Mouse (Mus musculus) brain, embryonic 14.5 days (tissue): ENCODE measurements around the gene Col4a3.

Source experiments
- CTCF ChIP-seq: fragments of 200-500 bp; IDR thresholded peaks from 2 replicates; pipeline ENCODE4 v1.5.1; 2012; ENCODE audit warnings: inconsistent platforms, mild to moderate bottlenecking, moderate library complexity, borderline replicate concordance; ENCODE audit not compliant: insufficient read depth, insufficient read length; ENCODE audit errors: extremely low read depth
- POLR2A ChIP-seq: fragments of 200-500 bp; IDR thresholded peaks from 2 replicates; pipeline ENCODE4 v1.6.1; 2012; ENCODE audit warnings: mild to moderate bottlenecking, inconsistent platforms, borderline replicate concordance; ENCODE audit not compliant: poor library complexity, insufficient read depth, insufficient read length, severe bottlenecking; ENCODE audit errors: extremely low read depth

GRCm38 (mm10) chr1:82577339-82577738 lies 9.4 kb upstream of the Col4a3 start:
- TF ChIP-seq CTCF: no peak
- TF ChIP-seq POLR2A: no peak
